Mouse (Mus musculus) MEL-GATA-1-ER (cell line): ENCODE results near the gene Bach2.
A peak's percentile ranks its signal among the peaks of the same experiment; 100 is the strongest.

Experiments
- DNase-seq: peaks from one replicate; pipeline ENCODE4 v3.0.0-alpha.2; 2012; ENCODE audit warnings: low read depth; ENCODE audit errors: extremely low read depth

The Bach2 gene

GRCm38 (mm10) chr4:32355935-32356617, 117.5 kb downstream of the Bach2 start:
- no peak for DNase-seq

- no peak for DNase-seq
Observed at GRCm38 (mm10) chr4:32357996-32358600, 119.5 kb downstream of the Bach2 start.

- DNase-seq, result no peak
Observed at GRCm38 (mm10) chr4:32358602-32359464, 120.2 kb downstream of the Bach2 start.

- no peak for DNase-seq
Observed at GRCm38 (mm10) chr4:32359634-32360033, 121.0 kb downstream of the Bach2 start.

GRCm38 (mm10) chr4:32360496-32360895, 121.9 kb downstream of the Bach2 start:
- DNase-seq, result no peak

GRCm38 (mm10) chr4:32363488-32363984, 124.9 kb downstream of the Bach2 start:
- DNase-seq, result no peak

GRCm38 (mm10) chr4:32365144-32365907, 126.7 kb downstream of the Bach2 start:
- DNase-seq, result no peak

- DNase-seq, result no peak
Observed at GRCm38 (mm10) chr4:32366176-32366575, 127.6 kb downstream of the Bach2 start.

GRCm38 (mm10) chr4:32368345-32368744, 129.7 kb downstream of the Bach2 start:
- DNase-seq, result no peak

GRCm38 (mm10) chr4:32373085-32373484, 134.5 kb downstream of the Bach2 start:
- DNase-seq, result peak; percentile 60

GRCm38 (mm10) chr4:32373527-32373926, 134.9 kb downstream of the Bach2 start:
- DNase-seq, result no peak

GRCm38 (mm10) chr4:32374751-32375582, 136.4 kb downstream of the Bach2 start:
- no peak for DNase-seq

GRCm38 (mm10) chr4:32375721-32376526, 137.3 kb downstream of the Bach2 start:
- no peak for DNase-seq

GRCm38 (mm10) chr4:32376527-32376948, 137.9 kb downstream of the Bach2 start:
- no peak for DNase-seq

GRCm38 (mm10) chr4:32379140-32379539, 140.5 kb downstream of the Bach2 start:
- no peak for DNase-seq

GRCm38 (mm10) chr4:32381666-32382381, 143.2 kb downstream of the Bach2 start:
- DNase-seq, result no peak

- DNase-seq, result no peak
Observed at GRCm38 (mm10) chr4:32385121-32385520, 146.5 kb downstream of the Bach2 start.

- no peak for DNase-seq
Observed at GRCm38 (mm10) chr4:32385623-32386022, 147.0 kb downstream of the Bach2 start.

GRCm38 (mm10) chr4:32386346-32386745, 147.7 kb downstream of the Bach2 start:
- no peak for DNase-seq
